Mouse (Mus musculus): ENCODE results near the gene Arrb1.

Gene Arrb1

GRCm38 (mm10) chr7:99625722-99626375 is 90.6 kb downstream of the Arrb1 start:
- intact Hi-C loops (cut with DNase I): loop anchor here (2.0 to 5.0 kb wide), 3 partner anchors 29 to 85 kb away; partner anchors contain the start of gene Slco2b1

DNA sequence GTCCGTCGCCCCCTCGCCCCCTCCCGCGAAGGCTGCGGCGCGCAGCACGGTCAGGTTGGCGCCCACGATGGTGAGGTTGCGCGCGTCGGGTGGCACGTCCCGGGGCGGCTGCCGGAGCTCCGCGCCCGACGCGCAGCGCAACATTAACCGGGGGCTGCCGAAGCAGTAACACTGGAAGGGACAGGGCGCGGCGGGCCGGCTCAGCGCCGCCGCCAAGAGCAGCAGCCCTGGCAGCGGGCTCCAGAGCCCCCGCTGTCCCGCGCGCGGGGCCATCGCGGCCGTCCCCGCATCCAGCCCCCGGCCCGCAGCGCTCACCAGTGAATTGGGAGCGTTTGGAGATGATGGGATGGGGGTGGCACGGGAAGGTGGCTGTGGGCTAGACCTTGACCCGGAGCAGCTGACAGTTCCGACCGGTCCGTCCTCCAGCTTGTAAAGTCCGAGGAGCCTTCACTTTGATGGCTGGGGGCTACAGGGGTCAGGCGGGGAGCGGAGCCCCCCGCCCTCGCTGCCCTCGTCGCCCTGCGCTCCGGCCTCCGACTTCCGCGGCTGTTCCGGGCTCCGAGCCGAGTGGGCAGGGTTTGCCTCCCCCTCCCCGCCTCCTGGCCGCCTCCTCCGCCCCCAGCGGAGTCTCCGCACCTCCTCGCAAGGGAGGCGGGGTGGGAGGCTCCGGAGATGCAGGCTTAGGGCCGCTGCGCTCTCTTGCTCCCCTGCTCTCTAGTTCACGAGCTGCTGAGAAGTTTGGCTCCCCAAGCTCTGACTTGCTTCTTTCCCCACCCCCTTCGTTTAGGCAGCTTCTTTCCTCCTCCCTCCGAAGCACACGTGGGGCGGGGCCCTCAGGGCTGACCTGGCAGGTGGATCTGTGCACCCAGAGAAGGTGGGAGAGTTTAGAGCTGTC is 91.4 kb downstream of the Arrb1 start, which contains the start of gene Tpbgl:
TSS of gene Tpbgl (minus strand) at position 728 of the 895 bp plus-strand sequence.
- intact Hi-C loops (cut with DNase I): loop anchor here (2.0 to 5.0 kb wide), 2 partner anchors 28 to 41 kb away; no protein-coding TSS in a partner anchor

- intact Hi-C loops (cut with DNase I): loop anchor here (2.0 to 5.0 kb wide), 2 partner anchors 27 to 40 kb away; no protein-coding TSS in a partner anchor
Observed at GRCm38 (mm10) chr7:99627366-99627765, 92.1 kb downstream of the Arrb1 start.

DNA sequence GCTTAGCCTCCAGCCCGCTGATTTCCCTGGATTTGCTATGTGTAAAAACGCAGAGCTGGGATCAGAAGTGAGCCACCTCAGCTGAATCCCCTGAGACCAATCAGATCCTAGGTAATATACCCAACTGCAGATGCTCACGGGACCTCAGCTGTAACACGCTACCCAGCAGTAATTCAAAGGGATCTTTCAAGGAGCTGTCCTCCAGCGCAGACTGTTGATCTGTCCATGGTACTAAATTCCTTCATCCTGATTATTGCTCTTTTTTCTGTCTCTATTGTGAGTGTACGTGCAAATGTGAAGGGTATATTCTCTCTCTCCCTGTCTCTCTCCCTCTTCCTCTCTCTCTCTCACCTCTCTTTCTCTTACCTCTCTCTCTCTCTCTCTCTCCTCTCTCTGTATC is 97.0 kb downstream of the Arrb1 start:
- intact Hi-C loops (cut with DNase I): no loop called here

DNA sequence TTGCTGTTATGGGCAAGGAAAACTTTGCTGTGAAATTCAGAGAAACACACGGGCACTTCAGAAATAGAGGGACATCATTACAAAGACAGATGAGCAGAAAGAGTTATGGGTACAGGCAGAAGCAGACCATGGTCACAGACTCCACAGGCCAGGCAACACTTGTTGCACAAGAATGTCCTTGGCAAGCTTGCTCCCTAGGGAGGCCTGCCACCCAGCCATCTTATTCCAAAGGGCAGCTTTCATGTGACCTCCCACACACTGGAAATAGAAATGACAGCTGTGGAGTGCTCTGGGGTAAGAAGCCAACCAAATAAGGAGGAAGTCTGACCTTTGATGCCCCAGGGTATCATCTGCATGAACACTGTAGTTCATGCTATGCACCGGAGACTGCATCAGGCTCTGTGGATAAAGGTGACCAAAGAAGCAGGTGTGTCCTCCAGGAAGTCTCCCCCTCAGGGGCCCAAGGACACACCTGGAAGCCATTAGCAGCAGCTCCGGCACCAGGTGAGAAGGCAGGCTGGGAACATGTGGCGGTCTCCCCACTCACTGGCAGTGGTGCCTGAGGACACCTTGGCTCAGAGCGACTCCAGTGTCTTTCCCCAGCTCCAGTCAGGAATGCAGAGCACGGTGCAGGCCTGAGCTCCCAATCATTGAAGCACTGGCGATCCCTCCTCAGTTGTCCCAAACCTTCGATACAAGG is 98.8 kb downstream of the Arrb1 start:
- intact Hi-C loops (cut with DNase I): no loop called here

DNA sequence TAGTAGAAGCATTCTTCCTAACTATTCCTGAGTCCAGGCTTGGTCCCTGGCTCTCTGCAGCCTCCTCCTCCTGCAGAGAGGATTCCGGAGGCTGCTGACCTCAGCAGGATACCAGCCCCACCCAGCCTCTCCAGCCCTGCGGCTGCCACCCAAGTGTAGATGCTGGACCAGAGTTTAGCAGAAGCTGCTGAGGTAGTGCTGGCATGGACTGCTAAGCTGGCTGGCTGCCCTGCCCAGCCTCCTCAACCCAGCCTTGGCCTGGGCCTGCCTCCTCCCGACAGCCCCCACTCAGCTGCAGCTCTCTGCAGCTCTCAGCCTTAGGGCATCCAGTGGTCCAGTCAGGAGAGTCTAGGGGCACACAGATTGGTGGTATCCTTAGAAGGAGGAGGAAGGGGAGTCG is 106.0 kb downstream of the Arrb1 start:
- intact Hi-C loops (cut with DNase I): no loop called here

DNA sequence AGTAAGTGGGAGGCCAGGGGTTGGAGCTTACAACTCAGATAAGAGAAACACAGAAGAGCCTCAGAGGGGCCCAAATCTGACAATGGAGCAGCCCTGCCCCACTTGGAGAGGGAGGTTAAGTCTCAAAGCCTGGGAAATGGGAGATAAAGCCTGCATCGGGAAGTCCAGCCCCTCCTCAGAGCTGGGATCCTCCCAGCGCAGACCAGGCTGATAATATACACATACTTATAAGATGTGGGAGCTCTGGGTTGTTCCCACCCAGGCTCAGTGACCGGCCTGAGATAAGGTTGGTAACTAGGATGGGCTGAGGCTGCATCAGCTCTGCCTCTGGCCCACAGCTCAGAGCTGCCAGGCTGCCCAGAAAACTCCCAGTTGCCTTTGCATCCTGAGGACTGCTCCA is 106.8 kb downstream of the Arrb1 start:
- intact Hi-C loops (cut with DNase I): no loop called here

DNA sequence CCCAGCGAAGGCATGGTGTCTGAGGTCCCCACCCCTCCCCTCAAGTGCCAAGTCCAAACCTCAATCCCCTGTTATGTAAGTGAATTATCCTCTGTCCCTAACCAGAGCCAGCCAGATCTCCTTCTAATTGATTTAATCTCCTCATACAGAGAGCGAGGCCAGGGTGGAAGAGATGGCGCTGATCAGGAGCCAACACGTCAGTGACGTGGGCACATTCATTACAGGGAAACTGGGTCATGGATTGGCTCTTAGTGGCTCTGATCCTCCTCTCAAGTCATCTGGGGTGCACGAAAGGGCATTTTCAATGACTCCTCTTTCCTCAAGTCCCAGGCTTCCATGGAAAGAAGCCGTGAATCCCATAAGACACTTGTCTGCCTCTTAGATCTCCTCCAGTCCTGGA is 109.4 kb downstream of the Arrb1 start:
- intact Hi-C loops (cut with DNase I): no loop called here

GRCm38 (mm10) chr7:99648623-99649022 is 113.4 kb downstream of the Arrb1 start:
- intact Hi-C loops (cut with DNase I): no loop called here

- intact Hi-C loops (cut with DNase I): no loop called here
Observed at GRCm38 (mm10) chr7:99649585-99649984, 114.3 kb downstream of the Arrb1 start.

DNA sequence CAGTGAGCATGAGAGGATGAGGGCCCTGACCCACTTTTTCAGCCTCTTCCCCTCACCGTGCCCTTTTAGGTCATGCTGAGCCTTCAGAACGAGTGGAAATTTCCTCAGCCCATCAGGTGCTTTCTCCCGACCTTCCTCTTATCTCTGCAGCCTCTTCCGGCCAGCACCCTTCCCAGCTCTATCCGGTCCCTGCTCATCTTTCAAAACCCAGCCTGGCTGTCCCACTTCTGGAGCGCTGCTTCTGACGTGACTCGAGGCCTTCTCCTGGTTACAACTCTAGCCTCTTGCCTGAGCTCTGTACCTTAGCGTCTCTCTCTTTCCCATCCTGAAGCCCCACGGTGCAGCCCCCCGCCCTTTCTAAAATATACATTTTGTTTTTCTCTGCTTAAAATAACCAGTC is 119.0 kb downstream of the Arrb1 start:
- intact Hi-C loops (cut with DNase I): loop anchor here (2.0 kb wide), 1 partner anchor 27 kb away; the partner anchor contains the start of gene Tpbgl

Small RNA genes lying within 50 kb of the gene (microRNA-seq; reads per million reads assigned to microRNA genes)
- gene Mir326: 75.0 to 119 reads per million in 2 experiments

Data from adrenal gland (tissue).